Mouse (Mus musculus): ENCODE measurements around the gene Oaz3.

The Oaz3 gene

GRCm38 (mm10) chr3:94443597-94443964 lies at the start of gene Oaz3:
TSS of gene Oaz3 (minus strand) at chr3:94443915.
- no peak for DNase-seq (ENCODE audit: low read depth, low spot score)

- no peak for DNase-seq (ENCODE audit: low read depth, low spot score)
Observed at GRCm38 (mm10) chr3:94487581-94487980, 43.9 kb upstream of the Oaz3 start.

DNA sequence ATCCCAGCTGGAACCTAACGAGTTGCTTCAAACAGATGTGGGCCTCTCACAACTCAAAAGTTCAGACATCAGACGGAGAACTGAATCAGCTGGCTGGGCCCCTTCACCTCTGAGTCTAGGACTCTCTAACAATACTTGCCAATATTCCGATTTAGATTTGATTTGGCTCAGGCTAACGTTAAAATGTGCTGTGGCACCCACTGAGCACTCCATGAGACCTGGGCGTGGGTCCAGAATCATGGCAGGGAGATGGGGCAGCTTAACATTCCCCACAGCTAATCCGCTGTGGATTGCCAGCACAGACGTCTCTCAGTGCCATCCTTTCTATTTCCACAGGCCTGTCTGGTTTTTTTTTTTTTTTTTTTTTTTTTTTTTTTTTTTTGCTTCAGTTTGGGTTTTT lies 42.2 kb upstream of the Oaz3 start:
- DNase-seq (ENCODE audit: low read depth, low spot score), result no peak

DNA sequence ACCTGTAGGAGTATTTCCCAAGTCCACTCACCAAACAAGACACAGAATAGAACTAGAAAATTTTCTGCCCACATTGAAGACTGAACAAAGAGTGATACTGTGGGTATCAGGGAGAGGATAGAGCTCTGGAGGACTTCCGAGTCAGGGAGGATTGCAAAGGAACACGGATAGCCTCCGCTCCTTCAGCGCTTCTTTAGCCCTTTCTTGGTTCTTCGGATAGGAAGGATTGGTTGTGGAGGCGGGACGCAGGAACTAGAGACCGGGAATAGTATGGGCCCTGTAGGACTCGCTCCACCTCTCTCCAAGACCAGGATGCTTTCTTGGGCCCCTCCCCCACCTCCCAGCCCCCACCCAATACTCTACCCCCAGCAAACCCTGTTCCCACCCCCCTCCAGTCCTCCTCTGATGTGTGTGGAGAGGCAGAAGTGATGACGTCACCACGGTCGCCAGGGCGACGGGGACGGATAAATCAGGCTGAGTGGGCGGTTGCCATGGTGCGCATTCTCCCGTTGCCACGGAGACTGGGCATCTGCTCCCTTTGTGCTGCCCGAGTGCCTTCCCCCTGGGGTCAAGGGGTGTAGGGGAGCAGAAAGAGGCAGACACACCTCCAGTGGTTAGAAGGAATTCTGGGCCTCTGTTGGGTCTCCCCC lies 40.2 kb upstream of the Oaz3 start:
- no peak for DNase-seq (ENCODE audit: low read depth, low spot score)

GRCm38 (mm10) chr3:94482764-94483385 lies 39.2 kb upstream of the Oaz3 start:
- DNase-seq (ENCODE audit: low read depth, low spot score), result peak; percentile 46

GRCm38 (mm10) chr3:94481429-94481828 lies 37.7 kb upstream of the Oaz3 start:
- DNase-seq (ENCODE audit: low read depth, low spot score), result no peak

DNA sequence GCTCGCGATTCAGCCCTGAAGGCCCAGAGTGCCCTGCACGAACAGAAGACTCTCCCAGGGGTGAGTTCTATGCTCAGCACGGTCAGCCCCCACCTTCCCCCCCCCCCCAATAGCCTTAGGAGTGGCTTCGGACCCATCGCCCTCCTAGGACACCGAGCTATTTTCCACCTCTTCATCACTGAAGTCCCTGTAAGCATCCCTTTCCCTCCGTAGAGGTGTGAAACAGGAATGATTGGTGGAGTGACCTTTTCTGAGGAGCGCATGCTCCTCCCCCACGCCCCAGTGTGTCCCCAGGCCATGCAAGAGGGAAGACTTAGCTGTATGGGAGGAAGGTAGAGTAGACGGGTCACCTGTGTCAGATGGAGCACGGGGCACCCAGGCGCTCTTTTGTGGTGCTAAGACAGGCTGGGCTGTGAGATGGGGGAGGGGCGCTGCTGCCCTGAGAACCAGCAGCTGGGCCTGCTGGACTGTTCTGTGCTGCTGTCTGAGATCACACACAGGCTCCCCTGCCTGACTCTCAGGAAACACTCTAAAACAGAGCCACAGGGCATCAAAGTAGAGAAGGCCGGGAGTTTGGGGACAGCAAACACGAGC lies 36.7 kb upstream of the Oaz3 start, which contains the start of gene Riiad1:
Gene Riiad1 (minus strand): TSS at position 51 of the 594 bp plus-strand sequence.
- no peak for DNase-seq (ENCODE audit: low read depth, low spot score)

DNA sequence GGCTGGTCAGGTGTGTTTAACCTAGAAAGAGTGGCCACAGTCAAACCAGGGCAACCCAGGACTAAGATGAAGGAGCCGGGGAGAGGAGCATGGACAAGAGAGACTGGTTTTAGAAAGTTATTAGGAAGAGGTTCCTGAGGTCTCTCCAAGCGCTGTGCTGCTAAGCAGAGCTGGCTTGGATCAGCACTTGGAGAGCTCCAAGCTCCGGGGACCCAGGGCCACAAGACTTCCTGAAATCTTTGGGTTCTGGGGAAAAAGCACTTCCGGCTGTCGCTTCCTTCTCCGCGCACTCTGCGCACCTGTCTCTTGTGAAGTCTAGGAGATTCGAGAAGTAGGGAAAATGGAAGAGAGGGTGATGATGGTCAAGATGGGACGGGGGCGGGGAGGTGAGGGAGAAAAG lies 35.8 kb upstream of the Oaz3 start:
- DNase-seq (ENCODE audit: low read depth, low spot score), result no peak

- DNase-seq (ENCODE audit: low read depth, low spot score), result no peak
Observed at GRCm38 (mm10) chr3:94478591-94479169, 35.0 kb upstream of the Oaz3 start.

GRCm38 (mm10) chr3:94477981-94478422 lies 34.3 kb upstream of the Oaz3 start, which contains the start of gene Celf3:
TSS of gene Celf3 (plus strand) at chr3:94478295.
- DNase-seq (ENCODE audit: low read depth, low spot score), result no peak

DNA sequence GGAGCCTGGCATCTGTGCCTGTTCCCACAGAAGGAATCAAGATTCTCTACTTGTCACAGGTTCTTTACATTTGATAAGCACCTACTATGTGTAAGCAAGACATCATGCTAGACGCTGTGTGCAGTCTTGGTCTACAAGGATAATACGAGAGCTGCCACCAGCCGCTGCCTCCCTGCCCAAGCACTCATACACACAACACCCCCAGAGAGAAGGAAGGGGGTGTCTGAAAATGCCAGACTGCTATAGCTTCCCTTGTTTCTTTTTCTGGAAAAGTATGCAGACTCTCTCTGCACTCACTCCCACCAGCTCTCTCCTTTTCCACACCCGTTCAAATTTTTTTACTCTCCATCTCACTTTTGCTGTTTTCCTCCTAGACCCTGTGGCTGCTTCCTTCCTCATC lies 33.7 kb upstream of the Oaz3 start:
- DNase-seq (ENCODE audit: low read depth, low spot score), result no peak

DNA sequence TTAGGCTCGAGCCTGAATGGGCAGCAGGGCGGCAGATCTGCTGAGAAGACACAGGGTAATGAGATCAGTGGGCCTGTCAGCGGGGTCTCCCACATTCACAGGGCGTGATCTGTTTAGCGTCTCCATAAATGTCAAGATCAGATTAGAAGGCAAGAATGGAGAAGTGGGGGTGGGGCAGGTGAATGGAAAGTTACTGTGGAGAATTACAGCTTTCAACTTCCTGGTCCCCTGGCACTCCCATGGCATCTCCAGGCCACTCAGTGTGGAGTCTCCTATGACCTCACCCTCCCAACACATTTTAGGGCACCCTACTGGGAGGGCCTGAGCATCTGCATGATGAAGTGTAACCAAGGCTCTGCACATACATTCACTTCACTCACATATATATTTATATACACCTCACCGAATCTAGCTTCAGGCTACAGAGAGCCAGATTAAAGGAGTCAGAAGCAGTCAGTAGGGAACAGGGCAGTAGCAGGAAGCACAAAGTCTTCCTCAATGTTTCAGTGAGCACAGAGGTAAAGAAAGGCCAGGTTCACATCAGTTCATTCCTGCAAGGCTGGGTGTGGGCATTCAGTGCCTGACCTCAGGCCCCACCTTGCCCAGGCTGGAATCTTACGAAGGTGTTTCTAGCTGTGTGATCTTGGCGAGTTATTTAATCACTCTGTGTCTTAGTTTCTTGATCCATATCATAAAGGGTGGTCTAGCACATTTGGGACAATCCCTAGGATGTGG lies 32.8 kb upstream of the Oaz3 start:
- no peak for DNase-seq (ENCODE audit: low read depth, low spot score)

GRCm38 (mm10) chr3:94473567-94474232 lies 30.0 kb upstream of the Oaz3 start:
- DNase-seq (ENCODE audit: low read depth, low spot score), result no peak

DNA sequence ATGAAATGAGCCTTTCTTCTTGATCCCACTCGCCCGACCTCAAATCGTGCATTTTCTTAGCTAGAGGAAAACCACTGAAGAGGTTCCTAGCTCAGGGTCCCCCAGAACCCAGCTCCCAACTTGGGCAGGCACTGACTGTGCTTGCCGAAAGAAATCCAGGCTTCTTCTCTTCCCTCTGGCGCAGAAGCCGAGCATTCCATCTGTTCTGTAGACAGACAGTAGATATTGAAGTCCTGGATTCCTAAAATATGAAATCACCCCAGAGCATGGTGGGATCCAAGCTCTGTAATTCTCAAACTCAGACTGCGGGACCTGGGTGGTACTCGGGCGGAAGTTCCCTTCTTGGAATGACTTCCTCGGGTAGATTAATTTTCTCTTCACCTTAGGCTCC lies 29.4 kb upstream of the Oaz3 start:
- no peak for DNase-seq (ENCODE audit: low read depth, low spot score)

DNA sequence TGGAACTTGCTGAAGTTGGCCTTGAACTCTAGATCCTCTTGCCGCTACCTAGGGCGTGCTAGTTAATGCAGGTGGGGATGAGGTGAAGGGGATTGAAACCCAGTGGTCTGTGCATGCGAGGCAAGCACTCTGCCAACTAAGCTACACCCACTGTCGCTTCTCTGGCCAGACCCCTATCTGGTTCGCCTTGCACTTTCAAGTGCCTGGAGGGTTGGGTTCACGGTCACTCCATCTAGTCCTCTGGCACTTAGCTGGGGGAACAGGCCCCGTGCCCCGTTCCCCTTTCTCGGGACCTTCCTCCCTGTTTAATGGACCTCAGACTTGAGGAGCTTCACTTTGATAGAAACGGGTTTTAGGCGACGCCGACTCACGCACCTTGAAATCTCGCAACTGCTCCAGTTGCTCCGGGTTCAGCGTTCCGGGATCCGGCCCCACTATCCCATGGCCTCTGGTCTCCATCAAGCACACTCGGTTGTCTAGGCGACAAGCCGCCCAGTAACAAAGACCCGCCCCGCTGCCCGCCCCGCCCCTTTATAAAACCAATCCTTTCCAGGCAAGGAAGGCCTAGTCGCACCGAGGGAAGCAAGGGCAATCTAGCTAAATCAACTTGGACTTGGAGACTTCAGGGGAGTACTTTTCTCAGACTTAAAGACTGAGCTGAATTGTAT lies 28.9 kb upstream of the Oaz3 start:
- no peak for DNase-seq (ENCODE audit: low read depth, low spot score)

GRCm38 (mm10) chr3:94468931-94469330 lies 25.2 kb upstream of the Oaz3 start:
- DNase-seq (ENCODE audit: low read depth, low spot score), result no peak

DNA sequence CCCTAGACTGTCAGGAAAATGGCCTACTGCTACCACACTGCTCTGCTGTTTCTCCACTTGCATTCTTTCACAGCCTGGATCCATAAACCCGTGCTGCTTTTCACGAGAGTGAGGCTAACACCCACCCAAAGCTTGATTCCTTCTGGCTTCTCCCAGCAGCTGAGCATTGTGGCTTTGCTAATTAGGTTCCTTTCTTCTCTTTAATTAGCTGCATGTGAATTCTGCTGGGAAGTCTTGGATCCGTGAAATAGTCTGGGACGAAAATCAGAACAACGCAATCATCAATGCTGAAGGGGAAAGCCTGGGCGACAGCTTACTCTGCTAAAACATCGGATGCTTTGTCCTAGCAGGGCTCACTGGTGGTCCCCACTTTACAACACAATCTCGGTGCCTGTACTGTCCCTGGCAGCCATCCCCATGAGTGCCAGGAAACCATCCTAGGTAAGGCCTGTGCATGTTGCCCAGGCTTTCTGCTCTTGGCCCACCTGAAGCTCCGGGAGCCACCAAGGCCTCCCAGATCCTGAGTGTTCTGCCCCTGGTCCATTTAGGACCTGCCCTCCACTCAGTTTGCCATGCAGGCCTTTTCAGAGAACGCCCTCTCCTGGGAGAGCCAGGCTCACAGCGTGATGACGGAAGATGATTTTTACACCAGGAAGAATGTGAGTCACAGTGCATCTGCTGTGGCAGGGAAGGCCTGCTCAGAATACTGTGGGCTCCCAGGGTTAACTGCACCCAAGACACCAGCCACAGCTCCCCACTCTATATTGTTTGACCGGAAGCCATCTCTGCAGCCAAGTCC lies 22.1 kb upstream of the Oaz3 start:
- DNase-seq (ENCODE audit: low read depth, low spot score), result no peak

GRCm38 (mm10) chr3:94463926-94464578 lies 20.3 kb upstream of the Oaz3 start:
- no peak for DNase-seq (ENCODE audit: low read depth, low spot score)

- DNase-seq (ENCODE audit: low read depth, low spot score), result no peak
Observed at GRCm38 (mm10) chr3:94459834-94460233, 16.1 kb upstream of the Oaz3 start.

GRCm38 (mm10) chr3:94457055-94457454 lies 13.3 kb upstream of the Oaz3 start:
- no peak for DNase-seq (ENCODE audit: low read depth, low spot score)

Data from A20 (cell line).